Mouse (Mus musculus): ENCODE measurements around the gene Ube2g2. TPM values are rescaled to one million over a fixed set of nuclear protein-coding genes. Genes with fewer than 3 reads are reported as not detected.

The Ube2g2 gene
- total RNA-seq, 2 experiments from 2014 or later = 43.7 to 51.3 TPM

- DNase-seq (ENCODE audit: low spot score in 2 of 2) = no peak
- intact Hi-C loops (cut with DNase I) = loop anchor here (5.0 kb wide), 1 partner anchor 88 kb away; the partner anchor contains the start of gene Fam207a
These were observed 17.1 kb upstream of the Ube2g2 start for GRCm38 (mm10) chr10:77604958-77605357.

GRCm38 (mm10) chr10:77605368-77605767, 16.7 kb upstream of the Ube2g2 start:
- intact Hi-C loops (cut with DNase I) = loop anchor here (5.0 kb wide), 1 partner anchor 88 kb away; the partner anchor contains the start of gene Fam207a
- no peak for DNase-seq (ENCODE audit: low spot score in 2 of 2)

DNA sequence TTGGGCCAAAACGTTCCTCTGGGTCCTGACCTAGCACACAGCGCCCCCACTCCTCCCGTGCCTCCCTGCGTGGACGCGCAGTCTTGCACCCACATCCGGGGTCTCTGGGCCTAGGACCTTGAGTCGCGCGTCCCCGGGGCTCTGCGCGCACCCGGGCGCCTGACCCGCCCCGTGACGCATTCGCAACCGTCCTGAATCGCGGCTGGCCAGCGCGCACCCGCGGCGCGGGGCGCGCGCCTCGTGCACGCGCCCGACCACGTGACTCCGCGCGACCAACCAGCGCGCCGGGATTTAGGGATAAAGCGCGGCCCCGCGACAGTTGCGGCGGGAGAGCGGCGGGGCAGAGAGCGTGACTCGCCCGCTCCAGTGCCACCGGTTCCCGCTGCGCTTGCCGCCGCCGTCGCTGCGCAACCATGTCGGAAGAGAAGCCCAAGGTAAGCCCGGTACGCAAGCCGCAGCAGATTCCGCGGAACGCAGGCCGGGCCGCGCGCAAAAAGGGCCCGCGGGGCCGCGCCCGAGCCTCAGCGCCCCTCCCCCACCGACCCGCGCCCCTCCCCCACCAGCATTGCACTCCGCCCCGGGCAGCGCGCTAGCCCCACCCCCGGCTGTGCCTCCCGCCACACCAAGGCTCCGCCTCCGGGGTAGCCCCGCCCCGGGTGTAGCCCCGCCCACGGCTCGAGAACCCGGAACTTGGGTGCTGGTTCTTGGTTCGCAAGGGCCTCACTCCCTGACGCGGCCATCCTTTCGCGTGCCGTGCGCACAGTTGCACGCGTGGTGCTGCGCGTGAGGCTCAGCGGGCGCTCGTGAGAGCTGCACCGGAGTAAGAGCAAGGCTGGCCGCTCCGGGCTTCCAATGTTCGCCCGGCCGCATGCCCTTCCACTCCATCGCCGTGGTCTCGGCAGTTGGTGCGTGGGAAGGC, 15.9 kb upstream of the Ube2g2 start, which contains the start of the genes Sumo3 and Gm49325:
TSS of gene Sumo3 (plus strand) at position 190 of the 919 bp plus-strand sequence.
TSS of gene Gm49325 (plus strand) at position 290 of the 919 bp plus-strand sequence.
- intact Hi-C loops (cut with DNase I) = loop anchor here (2.0 to 5.0 kb wide), 2 partner anchors 23 to 89 kb away; partner anchors contain the start of gene Fam207a
- peak; percentile 90 to 94 for DNase-seq (ENCODE audit: low spot score in 2 of 2)

DNA sequence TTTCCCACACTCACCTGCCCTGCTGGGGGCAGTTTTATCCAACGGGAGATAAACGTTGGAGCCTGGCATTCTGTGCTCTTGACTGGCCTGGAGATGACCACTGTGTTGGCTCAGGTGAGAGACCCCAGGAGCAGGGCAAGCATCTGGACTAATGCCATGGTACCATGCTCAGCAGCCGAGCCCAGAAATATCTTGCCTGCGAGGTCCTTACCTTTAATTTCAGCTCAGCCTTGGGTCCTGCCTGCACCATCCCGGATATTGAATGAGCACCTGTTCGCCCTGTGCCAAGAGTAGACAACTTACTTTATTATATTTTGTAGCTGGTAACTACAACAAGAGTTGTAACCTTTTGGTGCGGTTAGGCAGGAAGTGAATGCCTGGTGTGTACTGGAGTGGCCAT, 15.2 kb upstream of the Ube2g2 start:
- no peak for DNase-seq (ENCODE audit: low spot score in 2 of 2)
- intact Hi-C loops (cut with DNase I) = loop anchor here (2.0 to 5.0 kb wide), 2 partner anchors 24 to 90 kb away; partner anchors contain the start of gene Fam207a

DNA sequence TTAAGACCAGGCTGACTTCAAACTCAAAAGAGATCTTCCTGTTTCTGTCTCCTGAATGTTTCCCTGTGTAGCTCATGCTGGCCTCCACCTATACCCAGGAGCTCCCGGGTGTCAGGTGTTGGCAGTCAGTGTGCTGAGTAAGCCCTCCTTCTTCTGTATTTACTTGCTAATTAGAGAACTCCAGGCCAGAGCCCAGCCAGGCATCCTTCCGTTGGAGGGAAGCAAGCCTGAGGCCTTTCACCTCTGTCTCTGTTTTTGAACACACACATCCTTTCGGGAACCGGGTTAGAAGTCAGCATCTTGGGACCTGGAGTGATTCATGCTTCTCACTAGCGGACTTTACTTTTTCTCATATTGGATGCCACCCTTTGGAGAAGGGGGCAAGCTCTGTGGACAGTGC, 14.6 kb upstream of the Ube2g2 start:
- intact Hi-C loops (cut with DNase I) = loop anchor here (2.0 to 5.0 kb wide), 2 partner anchors 25 to 90 kb away; partner anchors contain the start of gene Fam207a
- DNase-seq (ENCODE audit: low spot score in 2 of 2) = no peak

DNA sequence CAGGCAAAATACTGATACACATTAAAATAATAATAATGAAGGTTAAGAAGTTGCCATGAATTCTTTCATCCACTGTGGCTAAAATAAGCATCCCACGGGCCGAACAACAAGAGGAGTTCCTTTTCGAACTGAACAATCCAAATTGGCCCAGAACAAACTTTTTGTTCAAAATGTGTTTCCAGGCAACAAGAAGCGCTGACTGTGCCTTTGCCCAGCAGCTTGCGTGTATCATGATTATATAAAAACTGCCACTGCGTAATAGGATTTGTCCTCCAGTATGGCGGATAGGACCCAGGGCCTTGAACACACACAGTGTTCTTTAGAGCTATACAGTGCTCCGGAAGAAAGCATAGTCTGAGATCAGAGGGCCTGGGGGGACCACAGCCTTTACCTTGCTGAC, 13.5 kb upstream of the Ube2g2 start:
- DNase-seq (ENCODE audit: low spot score in 2 of 2) = peak in 1 of 2 experiments; percentile 50
- intact Hi-C loops (cut with DNase I) = loop anchor here (5.0 kb wide), 1 partner anchor 91 kb away; the partner anchor contains the start of gene Fam207a

DNA sequence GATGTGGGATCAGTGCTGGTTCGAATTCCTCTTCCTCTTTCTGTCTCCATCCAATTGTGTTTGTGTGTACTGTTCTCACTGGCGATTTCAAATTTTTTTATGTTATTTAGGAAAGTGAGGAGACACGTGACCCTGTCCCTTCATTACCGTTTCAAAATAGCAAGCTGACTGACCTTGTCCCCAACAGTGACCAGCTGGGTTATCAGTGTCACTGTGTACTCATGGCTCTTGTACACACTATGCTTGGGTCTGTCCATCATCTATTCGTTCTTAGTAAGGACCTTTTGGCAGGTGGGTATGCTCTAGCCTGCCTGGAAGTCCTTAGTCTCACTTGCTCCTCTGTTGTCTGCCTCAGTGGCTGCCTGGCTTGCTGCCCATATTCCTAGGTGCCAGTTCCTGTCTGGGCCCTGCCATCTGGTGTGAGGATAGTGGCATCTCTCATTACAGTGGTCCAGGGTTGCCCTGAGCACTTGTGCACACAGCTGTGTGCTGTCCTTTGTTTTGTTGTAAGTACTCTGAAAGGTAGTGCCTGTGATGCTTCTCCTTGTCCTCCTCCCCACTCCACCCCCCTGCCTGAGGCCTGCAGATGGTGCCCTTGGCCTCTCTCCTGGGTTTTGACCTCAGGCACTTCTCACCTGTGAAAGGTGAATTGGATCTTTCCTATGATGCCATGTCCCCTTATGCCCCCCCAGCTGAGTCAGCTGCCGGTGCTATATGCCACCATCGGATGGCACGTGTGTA, 11.7 kb upstream of the Ube2g2 start:
- intact Hi-C loops (cut with DNase I) = loop anchor here (2.0 kb wide), 1 partner anchor 20 kb away; no protein-coding TSS in a partner anchor
- DNase-seq (ENCODE audit: low spot score in 2 of 2) = no peak

DNA sequence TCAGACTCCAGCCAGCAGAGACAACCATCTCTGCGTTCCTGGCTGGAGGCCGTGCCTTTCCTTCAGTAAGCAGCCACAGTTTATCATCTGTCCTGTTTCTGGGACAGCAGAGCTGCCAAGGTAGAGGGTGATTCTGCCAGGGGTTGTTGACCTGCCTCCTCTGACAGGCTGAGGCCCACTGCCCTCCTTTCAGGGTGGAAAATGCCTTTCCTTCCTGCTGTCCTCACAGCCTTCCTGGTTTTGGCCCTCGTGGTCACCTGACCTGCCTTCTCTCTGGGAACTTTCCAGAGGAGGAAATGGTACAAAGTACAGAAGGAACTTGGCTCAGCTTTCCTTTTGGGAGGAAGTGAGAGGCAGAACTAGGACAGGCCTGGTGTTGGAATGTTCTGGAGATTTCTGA, 8.7 kb upstream of the Ube2g2 start:
- intact Hi-C loops (cut with DNase I) = no loop called here
- DNase-seq (ENCODE audit: low spot score in 2 of 2) = no peak

GRCm38 (mm10) chr10:77615647-77616046, 6.4 kb upstream of the Ube2g2 start:
- intact Hi-C loops (cut with DNase I) = no loop called here
- DNase-seq (ENCODE audit: low spot score in 2 of 2) = no peak

GRCm38 (mm10) chr10:77616166-77616565, 5.9 kb upstream of the Ube2g2 start:
- no peak for DNase-seq (ENCODE audit: low spot score in 2 of 2)
- intact Hi-C loops (cut with DNase I) = no loop called here

- DNase-seq (ENCODE audit: low spot score in 2 of 2) = no peak
- intact Hi-C loops (cut with DNase I) = no loop called here
These were observed 5.1 kb upstream of the Ube2g2 start for GRCm38 (mm10) chr10:77616926-77617325.

- no peak for DNase-seq (ENCODE audit: low spot score in 2 of 2)
- intact Hi-C loops (cut with DNase I) = loop anchor here (5.0 kb wide), 2 partner anchors 39 to 104 kb away; partner anchors contain the start of genes Fam207a and Pttg1ip
These were observed 529 bp upstream of the Ube2g2 start for GRCm38 (mm10) chr10:77621546-77621945.

DNA sequence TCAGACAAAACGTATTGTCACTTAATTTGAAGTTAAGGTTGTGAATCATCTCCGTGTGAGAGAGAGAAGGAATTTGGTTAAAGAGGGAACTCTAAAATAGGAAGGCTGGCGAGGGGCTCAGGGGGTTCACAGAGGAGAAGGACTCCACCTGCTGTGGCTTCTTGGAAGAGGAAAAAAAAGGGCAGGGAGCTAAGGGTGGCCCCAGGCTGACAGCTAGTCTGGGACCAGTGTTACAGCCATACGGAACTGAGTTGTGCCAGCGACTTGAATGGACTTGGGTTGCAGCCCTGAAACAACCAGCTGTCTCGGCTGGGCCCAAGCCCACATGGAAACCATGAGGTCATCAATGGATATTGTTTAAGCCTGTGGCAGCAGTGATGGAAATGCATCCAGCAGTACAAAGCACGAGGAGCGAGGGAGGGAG, 1.0 kb downstream of the Ube2g2 start:
- intact Hi-C loops (cut with DNase I) = loop anchor here (5.0 kb wide), 2 partner anchors 41 to 106 kb away; partner anchors contain the start of genes Fam207a and Pttg1ip
- DNase-seq (ENCODE audit: low spot score in 2 of 2) = peak in 1 of 2 experiments; percentile 50

GRCm38 (mm10) chr10:77623639-77624400, 1.7 kb downstream of the Ube2g2 start:
- intact Hi-C loops (cut with DNase I) = loop anchor here (5.0 kb wide), 2 partner anchors 42 to 107 kb away; partner anchors contain the start of genes Fam207a and Pttg1ip
- no peak for DNase-seq (ENCODE audit: low spot score in 2 of 2)

- peak; percentile 54 to 80 for DNase-seq (ENCODE audit: low spot score in 2 of 2)
- intact Hi-C loops (cut with DNase I) = loop anchor here (5.0 kb wide), 2 partner anchors 42 to 107 kb away; partner anchors contain the start of genes Fam207a and Pttg1ip
These were observed 2.5 kb downstream of the Ube2g2 start for GRCm38 (mm10) chr10:77624570-77624995.

- no peak for DNase-seq (ENCODE audit: low spot score in 2 of 2)
- intact Hi-C loops (cut with DNase I) = loop anchor here (2.0 kb wide), 1 partner anchor 253 kb away; no protein-coding TSS in a partner anchor
These were observed 4.0 kb downstream of the Ube2g2 start for GRCm38 (mm10) chr10:77626036-77626435.

GRCm38 (mm10) chr10:77626591-77626990, 4.5 kb downstream of the Ube2g2 start:
- DNase-seq (ENCODE audit: low spot score in 2 of 2) = no peak
- intact Hi-C loops (cut with DNase I) = loop anchor here (2.0 kb wide), 1 partner anchor 252 kb away; no protein-coding TSS in a partner anchor

DNA sequence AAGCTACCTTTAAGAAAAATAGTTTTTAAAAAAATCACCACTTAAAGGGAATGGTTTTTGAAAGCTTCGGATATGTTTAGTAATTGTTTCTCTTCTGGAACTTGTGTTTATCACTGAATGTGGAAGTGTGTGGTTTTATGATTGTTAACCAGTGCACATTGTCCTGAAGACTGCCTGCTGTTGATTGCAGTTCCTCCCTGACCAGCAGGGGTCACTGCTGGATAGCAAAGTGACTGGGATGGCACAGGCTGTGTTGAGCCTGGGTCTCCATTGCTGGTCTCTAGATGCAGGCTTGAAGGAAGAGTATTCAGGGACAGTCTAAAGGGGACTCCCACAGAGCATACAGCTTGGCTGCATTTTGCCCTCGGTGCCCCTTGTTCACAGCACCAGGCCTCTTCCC, 5.4 kb downstream of the Ube2g2 start:
- intact Hi-C loops (cut with DNase I) = loop anchor here (2.0 kb wide), 1 partner anchor 251 kb away; no protein-coding TSS in a partner anchor
- DNase-seq (ENCODE audit: low spot score in 2 of 2) = peak; percentile 78 to 85
